Mouse (Mus musculus) liver (tissue): ENCODE data around the gene Tenm2.

ENCODE experiments used
- DNase-seq: peaks from one replicate; pipeline ENCODE4 v3.0.0-alpha.2; 2020; ENCODE audit warnings: mixed read lengths

Gene Tenm2

GRCm38 (mm10) chr11:36341799-36342198 lies 894.0 kb downstream of the Tenm2 start:
- DNase-seq = no peak

- no peak for DNase-seq
Observed at GRCm38 (mm10) chr11:36338424-36338823, 897.3 kb downstream of the Tenm2 start.

GRCm38 (mm10) chr11:36337063-36337462 lies 898.7 kb downstream of the Tenm2 start:
- DNase-seq = no peak

- DNase-seq = no peak
Observed at GRCm38 (mm10) chr11:36335147-36335546, 900.6 kb downstream of the Tenm2 start.

- DNase-seq = no peak
Observed at GRCm38 (mm10) chr11:36334100-36334735, 901.5 kb downstream of the Tenm2 start.

GRCm38 (mm10) chr11:36332222-36332621 lies 903.5 kb downstream of the Tenm2 start:
- no peak for DNase-seq

GRCm38 (mm10) chr11:36331408-36332178 lies 904.2 kb downstream of the Tenm2 start:
- no peak for DNase-seq

- no peak for DNase-seq
Observed at GRCm38 (mm10) chr11:36327243-36327642, 908.5 kb downstream of the Tenm2 start.

GRCm38 (mm10) chr11:36309317-36309716 lies 926.4 kb downstream of the Tenm2 start:
- DNase-seq = no peak

GRCm38 (mm10) chr11:36307276-36307675 lies 928.5 kb downstream of the Tenm2 start:
- no peak for DNase-seq

GRCm38 (mm10) chr11:36305348-36305950 lies 930.3 kb downstream of the Tenm2 start:
- no peak for DNase-seq

GRCm38 (mm10) chr11:36302913-36303371 lies 932.8 kb downstream of the Tenm2 start:
- no peak for DNase-seq

GRCm38 (mm10) chr11:36302096-36302495 lies 933.7 kb downstream of the Tenm2 start:
- DNase-seq = no peak

- no peak for DNase-seq
Observed at GRCm38 (mm10) chr11:36296568-36296967, 939.2 kb downstream of the Tenm2 start.

- no peak for DNase-seq
Observed at GRCm38 (mm10) chr11:36292206-36292605, 943.6 kb downstream of the Tenm2 start.

- no peak for DNase-seq
Observed at GRCm38 (mm10) chr11:36286246-36286645, 949.5 kb downstream of the Tenm2 start.

- DNase-seq = no peak
Observed at GRCm38 (mm10) chr11:36280533-36280932, 955.2 kb downstream of the Tenm2 start.

GRCm38 (mm10) chr11:36277903-36278215 lies 957.9 kb downstream of the Tenm2 start:
- no peak for DNase-seq

GRCm38 (mm10) chr11:36277192-36277902 lies 958.4 kb downstream of the Tenm2 start:
- no peak for DNase-seq

- DNase-seq = no peak
Observed at GRCm38 (mm10) chr11:36276015-36276414, 959.7 kb downstream of the Tenm2 start.

- no peak for DNase-seq
Observed at GRCm38 (mm10) chr11:36272149-36272548, 963.6 kb downstream of the Tenm2 start.

GRCm38 (mm10) chr11:36269945-36270344 lies 965.8 kb downstream of the Tenm2 start:
- DNase-seq = no peak

GRCm38 (mm10) chr11:36264776-36265466 lies 970.8 kb downstream of the Tenm2 start:
- no peak for DNase-seq
